Mouse (Mus musculus): Measurements from ENCODE around the gene Pmepa1.

GRCm38 (mm10) chr2:173266349-173267112, 9.8 kb downstream of the Pmepa1 start:
- TF ChIP-seq GATA1 (IDR thresholded peaks at IDR 0.05; ENCODE audit: borderline replicate concordance, low read length) (no peak), FLI1 (IDR thresholded peaks at IDR 0.05; ENCODE audit: low read length) (no peak)
